Mouse (Mus musculus) T-helper 1 cell (primary cell): ENCODE measurements around the gene Top3a.

ENCODE experiments used
- in situ Hi-C: fragments of 300-600 bp; cut with MboI, MseI; formaldehyde crosslinking; loops from one replicate; pipeline ENCODE4 v1.15.1; 2025; ENCODE audit warnings: high pct_unique_total_duplicates

The Top3a gene

GRCm38 (mm10) chr11:60712639-60713255 lies 64.4 kb downstream of the Top3a start:
- in situ Hi-C loops: no loop called here

- in situ Hi-C loops: no loop called here
These were observed 65.1 kb downstream of the Top3a start for GRCm38 (mm10) chr11:60712040-60712439.

DNA sequence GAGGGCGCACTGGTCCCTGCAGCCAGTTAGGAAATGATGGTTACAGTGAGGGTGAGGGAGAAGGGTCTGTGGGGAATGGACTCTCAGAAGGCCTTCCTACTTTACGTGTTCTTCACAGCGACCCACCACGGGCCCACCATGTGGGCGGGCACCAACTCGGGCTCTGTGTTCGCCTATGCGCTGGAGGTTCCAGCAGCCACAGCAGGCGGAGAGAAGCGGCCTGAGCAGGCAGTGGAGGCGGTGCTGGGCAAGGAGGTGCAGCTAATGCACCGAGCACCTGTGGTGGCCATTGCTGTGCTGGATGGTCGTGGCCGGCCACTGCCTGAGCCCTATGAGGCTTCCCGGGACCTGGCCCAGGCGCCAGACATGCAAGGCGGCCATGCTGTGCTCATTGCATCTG lies 65.9 kb downstream of the Top3a start:
- in situ Hi-C loops: no loop called here

DNA sequence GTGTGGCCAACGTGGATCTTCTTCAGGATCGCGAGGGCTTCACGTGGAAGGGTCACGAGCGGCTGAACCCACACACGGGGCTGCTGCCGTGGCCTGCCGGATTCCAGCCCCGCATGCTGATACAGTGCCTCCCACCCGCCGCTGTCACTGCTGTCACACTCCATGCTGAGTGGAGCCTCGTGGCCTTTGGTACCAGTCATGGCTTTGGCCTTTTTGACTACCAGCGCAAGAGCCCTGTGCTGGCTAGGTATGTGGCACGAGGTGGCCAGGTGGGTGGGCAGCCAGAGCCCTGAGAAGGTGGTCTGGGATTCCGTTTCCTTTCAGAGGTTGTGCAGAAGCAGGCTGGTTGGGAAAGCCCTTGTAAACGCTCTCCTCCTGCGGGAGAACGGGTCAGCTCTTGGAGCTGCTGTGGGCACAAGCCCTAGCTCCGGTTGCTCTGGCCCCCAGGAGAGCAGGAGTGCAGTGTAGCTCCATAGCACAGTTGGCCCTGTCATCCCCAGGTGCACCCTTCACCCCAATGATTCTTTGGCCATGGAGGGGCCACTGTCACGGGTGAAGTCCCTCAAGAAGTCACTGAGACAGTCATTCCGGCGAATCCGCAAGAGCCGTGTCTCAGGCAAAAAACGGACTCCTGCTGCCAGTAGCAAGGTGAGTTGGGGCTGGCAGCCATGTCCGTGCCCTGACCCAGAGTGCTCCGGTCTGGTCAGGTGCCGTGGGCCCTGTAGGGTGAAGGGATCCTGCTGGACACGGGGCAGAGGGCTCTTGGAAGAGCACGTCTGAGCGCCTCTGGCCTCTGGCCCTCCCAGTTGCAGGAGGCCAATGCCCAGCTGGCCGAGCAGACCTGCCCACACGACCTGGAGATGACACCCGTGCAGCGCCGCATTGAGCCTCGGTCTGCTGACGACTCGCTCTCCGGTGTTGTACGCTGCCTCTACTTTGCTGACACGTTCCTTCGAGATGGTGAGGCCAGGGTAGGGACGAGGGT lies 67.4 kb downstream of the Top3a start:
- in situ Hi-C loops: loop anchor here (10.0 kb wide), 2 partner anchors 455 to 485 kb away; partner anchors contain the start of gene Srebf1

DNA sequence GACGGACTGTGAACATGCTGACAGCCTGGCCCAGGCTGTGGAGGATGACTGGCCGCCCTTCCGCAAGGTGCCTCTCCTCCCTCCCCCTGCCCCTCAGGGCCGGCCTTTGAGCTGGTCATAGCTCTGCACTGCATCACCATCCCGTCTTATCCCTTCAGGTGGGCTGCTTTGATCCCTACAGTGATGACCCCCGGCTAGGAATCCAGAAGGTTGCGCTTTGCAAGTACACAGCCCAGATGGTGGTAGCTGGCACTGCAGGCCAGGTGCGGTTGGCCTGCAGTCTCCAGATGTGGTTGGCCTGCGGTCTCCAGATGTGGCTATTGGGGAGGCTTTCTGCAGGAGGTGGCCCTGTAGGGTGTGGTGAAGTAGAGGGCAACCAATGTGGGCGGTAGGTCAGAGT lies 68.5 kb downstream of the Top3a start:
- in situ Hi-C loops: loop anchor here (10.0 kb wide), 2 partner anchors 456 to 484 kb away; partner anchors contain the start of gene Srebf1

DNA sequence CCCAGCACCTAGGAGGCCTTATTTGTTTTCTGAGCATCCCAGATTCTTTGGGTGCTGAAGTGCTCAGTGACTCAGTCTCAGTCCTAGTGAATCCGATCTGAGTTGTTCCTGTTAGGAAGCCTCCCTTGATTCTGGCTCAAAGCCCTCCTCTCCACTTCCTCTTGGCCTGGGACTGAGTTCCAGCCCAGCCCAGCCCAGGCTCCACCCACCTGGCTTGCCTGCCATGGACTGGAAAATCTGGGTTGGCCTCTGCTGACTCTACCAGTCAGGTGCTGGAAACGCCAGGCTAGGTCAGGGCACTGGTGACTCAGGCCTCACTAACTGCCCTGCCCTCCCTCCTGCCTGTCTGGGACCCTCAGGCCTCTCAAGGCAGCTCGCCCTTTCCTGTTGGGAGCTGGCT lies 69.5 kb downstream of the Top3a start:
- in situ Hi-C loops: loop anchor here (10.0 kb wide), 2 partner anchors 457 to 483 kb away; partner anchors contain the start of gene Srebf1

DNA sequence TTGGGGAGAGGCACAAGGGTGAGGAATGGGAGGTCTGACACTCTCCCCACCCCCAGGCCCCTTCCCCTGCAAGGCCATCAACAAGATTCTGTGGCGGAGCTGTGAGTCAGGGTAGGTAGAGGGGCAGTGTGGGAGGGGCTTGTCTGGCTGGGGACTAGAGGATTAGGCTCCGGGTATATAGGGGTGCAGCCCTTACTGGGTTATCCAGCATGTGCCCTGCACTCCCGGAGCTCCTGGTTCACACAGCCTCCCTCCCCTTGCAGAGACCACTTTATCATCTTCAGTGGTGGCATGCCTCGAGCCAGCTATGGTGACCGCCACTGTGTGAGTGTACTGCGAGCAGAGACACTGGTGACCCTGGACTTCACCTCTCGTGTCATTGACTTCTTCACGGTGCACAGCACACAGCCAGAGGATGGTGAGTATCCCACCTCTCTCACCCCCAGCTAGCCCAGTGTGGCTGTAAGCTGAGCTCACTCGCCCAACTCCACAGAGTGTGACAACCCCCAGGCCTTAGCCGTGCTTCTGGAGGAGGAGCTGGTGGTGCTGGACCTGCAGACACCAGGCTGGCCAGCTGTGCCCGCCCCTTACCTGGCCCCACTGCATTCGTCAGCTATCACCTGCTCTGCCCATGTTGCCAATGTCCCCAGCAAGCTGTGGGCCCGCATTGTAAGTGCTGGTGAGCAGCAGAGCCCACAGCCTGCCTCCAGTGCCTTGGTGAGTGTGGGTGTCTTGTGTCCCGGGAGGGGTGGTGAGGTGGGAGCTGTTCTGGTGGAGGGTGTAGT lies 70.3 kb downstream of the Top3a start:
- in situ Hi-C loops: loop anchor here (10.0 kb wide), 2 partner anchors 458 to 482 kb away; partner anchors contain the start of gene Srebf1

GRCm38 (mm10) chr11:60706076-60706475 lies 71.1 kb downstream of the Top3a start:
- in situ Hi-C loops: loop anchor here (10.0 kb wide), 2 partner anchors 459 to 481 kb away; partner anchors contain the start of gene Srebf1

GRCm38 (mm10) chr11:60705255-60705654 lies 71.9 kb downstream of the Top3a start:
- in situ Hi-C loops: loop anchor here (10.0 kb wide), 2 partner anchors 460 to 480 kb away; partner anchors contain the start of gene Srebf1

GRCm38 (mm10) chr11:60704023-60704880 lies 72.9 kb downstream of the Top3a start:
- in situ Hi-C loops: loop anchor here (10.0 kb wide), 2 partner anchors 461 to 479 kb away; partner anchors contain the start of gene Srebf1

DNA sequence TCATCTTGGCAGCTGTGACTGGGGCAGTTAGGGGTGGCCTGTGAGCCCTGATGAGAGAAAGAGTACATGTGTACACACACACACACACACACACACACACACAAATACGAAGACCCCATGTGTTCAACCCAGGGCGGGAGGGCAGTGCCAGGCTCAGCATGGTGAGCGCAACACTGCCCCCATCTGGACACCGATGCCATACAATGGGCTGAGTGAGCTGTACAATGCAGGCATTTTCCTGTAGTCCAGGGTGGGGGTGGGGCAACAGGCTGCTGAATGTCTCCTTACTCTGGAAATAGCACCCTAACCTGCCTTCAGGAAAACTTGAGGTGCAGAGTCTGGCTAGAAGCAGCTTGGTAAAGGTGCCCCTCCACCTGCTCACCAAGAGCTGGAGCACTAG lies 74.0 kb downstream of the Top3a start:
- in situ Hi-C loops: loop anchor here (10.0 kb wide), 2 partner anchors 462 to 478 kb away; partner anchors contain the start of gene Srebf1

- in situ Hi-C loops: loop anchor here (10.0 kb wide), 2 partner anchors 463 to 477 kb away; partner anchors contain the start of gene Srebf1
These were observed 75.6 kb downstream of the Top3a start for GRCm38 (mm10) chr11:60701611-60702010.

- in situ Hi-C loops: loop anchor here (10.0 kb wide), 2 partner anchors 464 to 476 kb away; partner anchors contain the start of gene Srebf1
These were observed 76.6 kb downstream of the Top3a start for GRCm38 (mm10) chr11:60700320-60701185.

DNA sequence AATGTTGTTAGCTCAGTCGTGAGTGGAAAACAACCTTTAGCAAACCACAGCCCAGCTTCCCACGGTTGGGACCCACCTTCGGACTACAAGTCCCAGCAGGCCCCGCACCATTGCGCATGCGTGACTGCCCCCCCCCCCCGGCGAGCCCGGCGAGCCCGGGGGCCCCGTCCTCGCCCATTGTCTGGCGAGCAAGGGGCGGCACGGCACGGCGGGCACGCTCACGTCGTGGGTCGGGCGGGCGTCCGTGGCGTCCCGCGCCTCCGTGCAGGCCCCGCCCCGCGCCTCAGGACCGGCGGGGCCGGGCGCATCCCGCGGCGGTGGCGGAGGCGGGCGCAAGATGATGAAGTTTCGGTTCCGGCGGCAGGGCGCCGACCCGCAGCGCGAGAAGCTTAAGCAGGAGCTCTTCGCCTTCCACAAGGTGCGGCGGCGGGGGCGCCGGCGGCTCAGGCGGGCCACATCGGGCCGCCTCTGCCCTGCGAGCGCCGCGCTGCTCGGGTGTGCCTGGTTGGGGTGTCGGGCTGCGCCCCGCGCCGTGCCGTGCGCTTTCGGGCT lies 77.6 kb downstream of the Top3a start, which contains the start of gene Llgl1:
Gene Llgl1, plus strand, starts transcription at position 200 of the 552 bp plus-strand sequence.
- in situ Hi-C loops: loop anchor here (5.0 to 10.0 kb wide), 3 partner anchors 78 to 475 kb away; partner anchors contain the start of genes Smcr8, Srebf1 and Top3a

DNA sequence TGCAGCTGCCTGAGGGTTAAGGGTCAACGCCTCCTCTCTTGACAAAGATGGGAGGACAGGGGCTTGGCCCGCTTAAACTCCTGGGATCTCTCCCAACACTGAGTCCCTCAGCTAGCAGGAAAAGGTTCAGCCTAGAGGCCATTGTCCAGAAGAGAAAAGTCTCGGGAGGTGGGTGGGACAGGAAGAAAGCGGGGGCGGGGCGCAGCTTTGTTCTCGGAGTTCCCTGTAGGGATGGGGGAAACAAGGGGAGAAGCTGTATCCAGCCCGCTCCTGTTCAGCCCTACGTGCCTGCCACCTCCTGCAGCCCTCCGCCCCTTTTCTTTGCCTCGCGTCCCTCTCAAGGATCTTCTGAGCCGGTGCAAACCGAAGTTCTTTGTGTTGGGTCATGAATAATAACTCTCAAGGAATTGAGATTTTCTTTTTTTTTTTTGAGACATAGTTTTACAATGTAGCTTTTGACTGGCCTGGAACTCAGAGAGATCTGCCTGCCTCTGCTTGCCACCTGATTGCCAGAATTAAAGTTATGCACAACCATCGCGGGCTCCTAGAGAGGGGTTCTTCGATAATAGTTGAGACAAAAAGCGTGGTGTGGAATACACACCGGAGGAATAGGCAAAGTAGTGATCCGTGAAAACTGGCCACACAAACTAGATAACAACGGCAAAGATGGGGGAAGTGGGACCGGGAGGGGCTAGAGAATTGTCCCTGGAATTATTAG lies 78.2 kb downstream of the Top3a start:
- in situ Hi-C loops: loop anchor here (5.0 kb wide), 1 partner anchor 78 kb away; the partner anchor contains the start of genes Smcr8 and Top3a

- in situ Hi-C loops: loop anchor here (5.0 kb wide), 1 partner anchor 80 kb away; the partner anchor contains the start of genes Smcr8 and Top3a
These were observed 79.6 kb downstream of the Top3a start for GRCm38 (mm10) chr11:60697561-60697960.

GRCm38 (mm10) chr11:60696165-60696564 lies 81.0 kb downstream of the Top3a start:
- in situ Hi-C loops: loop anchor here (5.0 kb wide), 1 partner anchor 81 kb away; the partner anchor contains the start of genes Smcr8 and Top3a
